Mouse (Mus musculus) urinary bladder, postnatal 14 days (tissue): ENCODE results near the gene Ugt1a10.

Experiments
- DNase-seq: peaks from one replicate; pipeline ENCODE4 v3.0.0; 2021; ENCODE audit warnings: low spot score

Gene Ugt1a10

DNA sequence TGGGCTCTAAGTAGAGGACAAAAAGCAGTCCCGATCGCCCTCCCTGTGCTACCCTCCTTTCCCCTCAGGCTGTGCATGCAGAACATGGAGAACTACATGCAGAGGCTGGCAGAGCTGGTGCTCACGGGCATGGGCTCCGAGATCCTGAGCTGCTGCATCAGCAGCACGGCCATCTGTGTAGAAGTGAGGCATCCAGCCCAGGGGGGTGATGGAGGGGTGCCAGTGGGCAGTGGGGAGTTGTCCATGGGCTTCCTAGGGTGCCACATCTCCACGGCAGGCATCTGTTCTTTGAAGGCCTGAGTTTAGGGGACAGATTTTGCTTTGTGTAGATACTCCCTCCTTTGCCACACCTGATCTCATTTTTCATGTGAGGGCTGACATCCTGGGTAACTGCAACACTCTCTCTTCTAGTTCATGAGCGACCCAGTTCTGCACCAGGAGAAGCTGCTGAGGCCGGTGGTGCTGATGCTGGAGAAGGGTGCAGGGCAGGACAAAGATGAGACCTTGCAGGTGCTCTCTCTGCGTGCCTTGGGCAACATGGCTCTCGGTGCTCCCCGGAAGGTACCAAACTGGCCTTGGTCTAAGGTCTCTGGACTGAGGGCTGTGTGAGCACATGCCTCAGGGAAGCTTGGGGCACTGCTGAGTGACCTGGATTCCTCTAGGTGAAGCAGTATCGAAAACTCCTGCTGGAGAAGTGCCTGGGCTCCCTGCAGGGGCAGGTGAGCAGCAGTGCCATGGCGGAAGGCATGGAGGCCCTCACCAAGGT lies 201.0 kb downstream of the Ugt1a10 start:
- DNase-seq = no peak

DNA sequence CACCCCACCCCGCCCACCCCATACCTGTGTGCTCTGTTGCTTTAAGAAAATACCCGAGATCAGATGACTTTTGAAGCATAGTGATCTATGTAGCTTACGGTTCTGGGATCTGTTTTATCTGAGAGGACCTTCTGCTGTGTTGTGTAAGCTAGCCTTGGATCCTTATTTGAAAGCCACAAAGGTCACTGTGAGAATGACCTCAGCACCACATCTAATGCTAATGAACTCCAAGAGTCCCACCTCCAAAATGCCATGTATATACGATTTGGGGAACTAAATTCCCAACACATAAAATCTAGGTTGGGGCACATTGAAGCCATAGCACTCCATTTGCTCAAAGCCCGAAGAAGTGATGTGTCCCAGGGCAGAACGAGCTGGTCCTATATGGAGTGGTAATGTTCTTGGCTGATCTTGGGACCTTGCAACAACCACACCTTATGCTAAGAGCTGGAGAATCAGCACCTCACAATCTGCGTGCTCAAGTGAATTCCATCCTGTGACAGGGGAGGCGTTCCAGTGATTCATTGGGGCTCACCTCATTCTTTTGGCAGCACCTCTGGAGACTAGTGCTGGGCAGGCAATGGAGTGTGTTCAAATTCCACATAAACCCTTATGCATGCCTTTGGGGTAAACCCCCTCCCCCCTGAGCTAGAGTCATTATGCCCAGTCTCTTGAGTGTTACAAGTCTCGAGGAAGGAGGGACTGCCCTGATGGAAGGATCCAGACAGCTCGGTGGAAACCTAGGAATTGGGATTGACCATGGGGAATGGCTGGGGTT lies 201.9 kb downstream of the Ugt1a10 start:
- no peak for DNase-seq

DNA sequence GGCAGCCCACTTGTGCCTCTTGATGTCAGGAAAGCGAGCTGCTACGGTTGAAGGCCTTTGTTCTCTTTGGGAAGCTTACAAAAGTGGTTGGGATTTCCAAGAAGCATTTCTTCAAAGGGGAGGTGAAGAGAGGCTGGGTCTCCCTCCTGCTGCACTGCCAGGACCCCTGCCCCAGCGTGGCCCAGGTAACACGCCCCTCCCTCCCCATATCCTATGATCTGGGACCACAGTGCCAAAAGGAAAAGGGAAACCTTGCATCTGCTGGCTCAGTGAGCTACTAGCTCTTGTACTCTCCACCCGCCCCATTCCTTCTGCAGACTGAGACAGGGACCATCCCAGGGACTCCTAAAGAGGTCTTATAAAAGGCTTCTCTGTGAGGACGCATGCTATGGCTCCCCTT lies 202.5 kb downstream of the Ugt1a10 start:
- DNase-seq = no peak

DNA sequence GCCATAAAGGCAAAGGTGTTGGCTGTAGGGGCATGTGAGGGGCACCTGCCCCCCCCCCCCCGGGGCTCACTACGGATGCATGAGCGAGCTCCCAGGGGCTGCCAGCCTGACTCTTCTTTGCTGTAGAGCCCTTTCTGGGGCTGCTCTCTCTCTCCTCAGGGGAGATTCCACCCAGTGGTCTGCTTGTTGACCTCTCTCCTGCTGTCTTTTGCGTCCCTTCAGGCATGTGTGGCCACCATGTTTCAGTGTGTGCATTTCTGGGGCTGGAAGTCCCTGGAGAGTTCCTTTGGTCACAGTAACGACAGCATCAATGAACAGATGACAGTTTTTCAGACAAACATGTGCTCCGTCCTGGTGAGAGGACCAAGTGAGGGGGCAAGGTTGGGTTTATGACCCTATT lies 203.2 kb downstream of the Ugt1a10 start:
- no peak for DNase-seq

DNA sequence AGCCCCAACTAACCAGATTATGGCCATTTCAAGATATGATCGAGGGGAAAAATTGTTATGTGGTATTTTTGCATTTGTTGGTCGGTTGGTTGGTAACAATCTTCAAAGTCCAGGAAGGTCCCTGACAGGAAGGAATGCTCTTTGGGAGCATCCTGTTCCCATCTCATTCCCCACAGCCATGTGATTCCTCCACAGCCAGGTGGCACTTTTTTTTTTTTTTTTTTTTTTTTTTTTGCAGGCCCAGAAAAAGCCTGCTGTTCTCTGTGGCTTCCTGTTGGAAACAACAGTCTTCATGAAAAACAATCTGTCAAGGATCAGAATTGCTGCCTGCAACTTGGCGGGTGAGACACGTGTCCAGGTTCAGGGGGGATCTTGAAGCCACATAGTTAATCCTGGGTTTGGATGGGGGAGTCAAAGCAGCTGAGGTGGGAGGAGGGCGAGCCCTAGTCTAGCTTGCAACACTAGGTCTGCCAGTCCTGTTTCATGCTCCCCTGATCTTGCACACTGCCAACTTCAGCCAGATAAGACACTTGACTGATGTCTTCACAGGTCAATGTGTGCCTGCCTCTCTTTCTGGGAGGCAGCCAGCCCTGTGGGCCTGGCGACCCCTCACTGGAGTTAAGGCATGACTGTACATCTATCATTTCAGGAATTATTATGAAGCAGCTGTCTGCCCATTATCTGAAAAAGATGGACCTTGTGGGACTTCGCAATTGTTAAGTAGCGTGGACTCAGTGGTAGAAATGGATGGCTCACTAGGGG lies 203.9 kb downstream of the Ugt1a10 start:
- peak; percentile 78 for DNase-seq

DNA sequence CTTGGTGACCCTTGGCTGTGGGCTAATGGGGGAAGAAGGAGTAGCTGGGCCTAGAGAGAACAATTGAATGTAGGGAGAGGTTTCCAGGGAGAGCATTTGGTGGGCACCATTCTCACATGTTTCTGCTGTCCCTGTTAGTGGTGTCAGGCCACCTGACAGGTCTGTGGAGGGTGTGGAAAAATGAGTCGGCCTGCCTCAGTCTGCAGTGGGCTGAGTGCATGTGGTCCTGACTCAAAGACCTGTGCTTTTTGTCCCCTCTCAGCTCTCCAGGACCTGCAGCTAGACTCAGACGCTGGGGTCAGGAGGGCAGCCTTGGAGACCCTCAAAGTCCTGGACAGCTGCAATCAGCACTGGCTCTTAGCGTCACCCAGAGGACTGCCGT lies 204.4 kb downstream of the Ugt1a10 start:
- no peak for DNase-seq

DNA sequence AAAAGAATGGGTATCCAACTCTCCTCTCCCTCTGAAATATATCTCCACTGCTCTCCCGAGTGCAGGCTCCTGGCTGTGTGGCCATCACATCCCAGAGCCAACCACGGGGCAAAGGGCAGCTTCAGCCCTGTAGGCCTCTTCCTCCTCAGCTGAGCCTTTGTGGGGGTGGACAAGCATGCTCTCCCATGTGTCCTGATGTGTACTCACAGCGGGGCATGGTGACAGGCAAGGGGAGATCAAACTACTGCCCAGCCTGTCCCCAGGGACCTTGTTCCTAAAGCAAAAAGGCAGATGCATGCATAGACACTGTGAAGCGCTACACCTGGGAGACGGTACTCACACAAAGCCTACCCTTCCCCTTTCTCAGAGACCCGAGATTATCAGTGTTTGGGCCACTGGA lies 204.9 kb downstream of the Ugt1a10 start:
- peak; percentile 72 for DNase-seq

DNA sequence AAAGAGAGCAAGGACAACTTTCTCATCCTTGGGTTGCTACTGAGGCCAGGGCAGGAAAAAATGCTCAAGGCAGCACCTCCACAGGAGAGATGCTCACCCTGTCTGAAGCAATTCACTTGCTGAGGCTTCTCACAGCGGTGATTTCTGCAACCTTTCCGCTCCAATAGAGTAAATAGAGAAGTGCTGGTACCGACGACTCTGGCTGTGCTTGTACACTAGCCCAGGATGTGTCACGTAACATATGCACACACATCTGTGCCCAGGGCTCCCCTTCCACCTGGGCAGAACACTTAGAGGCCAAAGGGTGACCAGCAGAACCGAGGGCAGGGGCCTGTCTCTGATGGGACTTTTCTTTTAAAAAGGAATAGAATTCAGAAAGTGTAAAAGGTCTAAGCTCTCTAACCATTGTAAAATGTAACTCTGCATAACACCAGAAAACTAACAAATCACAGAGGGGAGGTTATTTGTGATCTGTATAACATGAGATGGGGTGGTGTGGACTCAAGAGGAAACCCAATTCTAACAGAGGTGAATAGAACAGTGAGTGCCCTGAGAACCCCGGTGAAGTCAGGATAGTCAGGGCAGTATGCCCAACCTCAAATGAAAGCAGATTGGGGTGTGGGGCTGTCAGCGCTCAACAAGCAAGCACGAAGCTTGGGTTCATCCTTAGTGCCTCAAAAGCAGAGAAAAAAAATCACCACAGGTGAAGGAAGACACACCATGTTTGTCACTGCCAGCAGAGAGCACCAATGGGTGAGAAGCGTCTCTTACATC lies 205.6 kb downstream of the Ugt1a10 start:
- no peak for DNase-seq

DNA sequence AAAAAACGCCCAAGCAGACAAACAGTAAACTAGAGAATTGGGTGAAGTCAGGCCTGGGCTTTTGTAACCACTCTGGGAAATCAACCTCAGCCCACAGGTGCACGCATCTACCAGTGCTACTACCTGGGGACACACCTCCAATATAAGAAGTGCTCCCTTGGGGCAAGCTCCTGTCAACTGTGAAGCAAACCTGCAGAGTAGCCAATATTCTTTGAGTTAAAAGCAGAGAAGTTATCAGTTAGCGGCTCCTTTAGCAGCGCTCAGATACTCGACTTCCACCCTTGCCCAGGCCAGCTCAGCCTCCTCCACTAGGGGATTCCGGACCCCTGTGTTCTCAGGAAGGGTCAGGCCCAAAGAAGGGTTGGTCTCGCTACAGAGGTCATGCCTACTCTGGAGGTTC lies 206.5 kb downstream of the Ugt1a10 start:
- no peak for DNase-seq

DNA sequence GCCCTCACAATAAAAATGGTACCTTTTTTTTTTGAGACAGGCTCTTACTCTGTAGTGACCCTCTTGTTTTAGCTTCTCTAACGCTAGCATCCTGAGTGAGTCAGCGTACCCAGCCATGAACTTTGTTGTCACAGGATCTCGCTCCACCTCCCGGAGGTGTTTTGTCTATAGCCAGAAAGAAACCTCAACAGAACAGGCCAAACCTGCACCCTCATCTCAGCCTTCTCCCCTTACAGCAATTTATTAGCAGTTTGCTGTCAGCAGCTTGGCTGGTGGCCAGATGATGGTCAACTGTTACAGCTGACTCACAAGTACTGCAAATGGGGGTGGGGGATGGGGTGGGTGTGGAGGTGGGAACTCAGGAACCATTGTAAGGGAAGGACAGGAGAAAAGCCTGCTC lies 207.1 kb downstream of the Ugt1a10 start:
- peak; percentile 99 for DNase-seq

DNA sequence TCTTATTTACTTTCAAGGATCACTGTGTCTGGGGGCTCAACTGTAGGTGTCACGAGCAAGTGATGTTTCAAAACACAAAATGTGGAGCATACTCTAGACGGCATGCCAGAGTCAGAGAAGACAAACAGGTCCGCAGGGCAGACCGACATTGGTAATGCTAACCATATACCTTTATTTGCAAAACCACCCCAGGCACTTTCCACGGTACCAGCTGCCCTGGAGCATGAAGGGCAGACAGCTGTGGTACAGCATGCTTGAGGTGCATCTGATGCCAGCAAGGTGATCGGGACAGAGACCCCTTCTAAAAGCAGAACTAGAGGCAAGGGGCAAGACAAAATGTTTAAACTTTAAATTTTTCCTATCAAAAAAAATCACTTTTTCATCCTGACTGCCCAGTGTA lies 207.8 kb downstream of the Ugt1a10 start:
- DNase-seq = no peak

DNA sequence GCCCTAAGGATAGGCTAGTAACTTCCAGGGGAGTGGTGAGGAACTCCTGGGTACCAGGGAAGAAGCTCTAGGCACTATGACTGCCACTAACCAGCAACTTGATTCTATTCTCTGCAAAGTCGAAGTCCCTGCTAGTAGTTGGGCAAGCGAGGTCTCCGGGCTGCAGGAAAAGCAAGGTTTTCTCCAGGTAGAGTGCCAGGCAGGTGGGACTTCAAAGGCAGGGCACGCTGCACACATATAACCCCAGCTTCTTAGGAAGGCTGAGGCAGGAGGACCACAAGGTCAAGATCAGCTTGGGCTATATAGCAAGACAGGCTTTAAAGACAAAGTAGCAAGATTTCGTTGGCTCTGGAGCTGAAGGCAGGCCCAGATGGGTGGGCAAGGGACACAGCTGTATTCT lies 208.6 kb downstream of the Ugt1a10 start:
- DNase-seq = no peak

DNA sequence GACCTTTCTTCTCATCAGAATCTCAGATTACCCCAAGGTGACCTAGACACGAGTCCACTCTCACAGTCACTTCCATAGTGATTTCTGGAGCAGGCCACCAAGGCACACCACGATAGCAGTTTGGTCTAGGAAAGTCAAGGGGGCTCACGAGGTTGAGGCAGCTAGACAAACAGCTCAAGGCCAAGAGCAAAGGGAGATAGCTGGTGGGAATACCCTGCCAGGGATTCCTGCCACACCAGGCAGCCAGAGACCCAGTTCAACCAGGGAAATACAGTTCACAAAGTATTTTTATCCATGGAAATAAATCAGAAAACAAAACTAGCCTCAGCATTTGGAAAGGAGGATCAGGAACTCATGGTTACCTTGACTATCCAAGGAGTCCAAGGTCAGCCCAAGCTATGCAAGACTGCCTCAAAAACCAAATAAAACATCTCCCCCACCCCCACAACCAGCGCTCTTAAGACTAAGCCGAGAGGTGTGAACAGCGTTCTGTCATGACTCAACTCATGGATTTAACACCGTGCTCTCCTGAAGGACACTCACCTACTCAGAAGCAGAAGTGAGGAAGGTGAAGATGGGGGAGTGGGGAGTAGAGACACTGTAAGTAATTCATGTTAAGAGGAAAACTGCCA lies 209.2 kb downstream of the Ugt1a10 start:
- no peak for DNase-seq

DNA sequence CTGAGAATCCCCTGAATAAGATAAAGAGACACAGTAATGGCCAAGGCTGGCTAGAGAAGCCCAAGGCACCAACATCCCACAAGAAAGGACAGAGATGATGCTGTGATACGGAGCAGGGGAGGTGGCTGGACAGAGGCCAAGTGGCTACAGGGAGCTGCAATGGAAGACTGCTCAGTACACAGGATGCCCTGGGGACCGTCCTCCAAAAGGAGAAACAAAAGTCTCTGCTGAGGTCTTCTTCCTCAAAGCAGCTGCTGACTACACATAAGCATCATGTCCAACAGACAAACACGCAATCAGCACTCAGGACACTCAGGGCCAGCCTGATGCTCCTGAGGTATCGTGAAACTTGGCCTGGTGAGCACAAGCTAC lies 209.7 kb downstream of the Ugt1a10 start:
- no peak for DNase-seq

DNA sequence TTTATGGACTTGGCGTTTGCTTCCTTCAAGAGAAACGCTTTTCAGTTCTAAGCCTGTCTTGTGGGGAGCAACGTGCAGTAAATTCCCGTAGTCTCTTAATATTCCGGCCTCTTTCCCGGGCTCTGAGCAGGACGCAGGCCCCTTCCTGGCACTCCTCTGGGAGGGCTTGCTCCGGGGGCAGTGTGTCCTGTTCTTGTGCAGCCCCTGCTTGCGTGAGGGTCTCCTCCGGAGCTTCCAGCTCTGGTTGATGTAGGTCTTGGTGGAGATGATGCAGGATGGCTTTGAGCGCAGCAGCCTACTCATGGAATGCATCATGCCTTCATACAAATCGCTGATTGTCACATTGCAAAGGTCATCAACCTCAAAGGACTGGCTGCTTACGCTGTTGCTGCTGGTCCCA lies 210.9 kb downstream of the Ugt1a10 start:
- DNase-seq = no peak

DNA sequence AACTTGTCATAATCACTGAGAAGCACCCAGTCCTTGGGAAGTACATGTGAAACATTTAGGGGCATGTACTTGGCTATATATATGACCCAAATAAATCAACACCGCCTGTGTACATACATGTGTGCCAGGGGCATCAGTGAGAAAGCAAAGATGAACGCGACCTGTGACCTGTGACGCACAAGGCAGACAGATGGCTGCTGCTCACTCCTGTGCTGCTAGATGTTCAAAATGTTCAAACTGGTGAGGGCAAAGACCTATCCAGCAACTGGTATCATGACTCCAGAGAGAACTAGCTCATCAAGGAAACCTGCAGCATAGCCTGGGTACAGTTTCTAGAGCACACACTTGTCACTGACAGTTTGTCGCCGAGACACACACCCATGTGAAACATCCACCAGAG lies 212.3 kb downstream of the Ugt1a10 start:
- DNase-seq = no peak

DNA sequence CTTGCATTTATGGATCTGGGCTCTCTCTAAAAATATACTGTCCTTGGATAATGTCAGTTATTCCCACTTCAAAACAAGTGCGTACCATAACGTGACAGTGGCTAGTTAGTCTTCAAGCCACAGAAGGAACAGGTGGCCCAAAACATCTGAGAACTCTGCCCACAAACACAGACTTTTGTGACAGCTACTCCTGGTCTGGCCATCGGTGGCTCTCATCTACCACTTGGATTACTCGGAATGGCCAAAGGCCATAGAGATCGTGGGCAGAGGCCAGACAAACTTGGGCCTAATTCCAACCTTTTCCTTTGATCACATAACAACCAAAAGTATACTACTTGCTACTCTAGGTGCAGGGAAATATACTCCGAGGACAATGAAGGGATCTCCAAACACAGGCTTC lies 212.9 kb downstream of the Ugt1a10 start:
- no peak for DNase-seq
